Comparison of ENCODE assay signal across 20 mouse cellular contexts in genomic region chr12:96134136-96134535, GRCm38 (mm10).
"Had no signal": no experiment of that assay in that cellular context is flagged by ENCODE, and none has a peak within 500 bp of the region (broad histone marks: within the 10 kb centered on the region; RNA-seq: fewer than 3 reads in every experiment).

No protein-coding gene starts in this region.

- H3K4me1 ChIP-seq: kidney, embryonic 15.5 days; midbrain, embryonic 15.5 days; neural tube, embryonic 12.5 days; neural tube, embryonic 15.5 days; stomach, embryonic 15.5 days had no signal

- H3K4me3 ChIP-seq: kidney, embryonic 15.5 days; megakaryocyte, embryonic 14.5 days; midbrain, embryonic 12.5 days; midbrain, embryonic 15.5 days; neural tube, embryonic 12.5 days; neural tube, embryonic 15.5 days; stomach, embryonic 15.5 days had no signal

- H3K27me3 ChIP-seq: kidney, embryonic 15.5 days; megakaryocyte, embryonic 14.5 days; midbrain, embryonic 12.5 days; midbrain, embryonic 15.5 days; neural tube, embryonic 12.5 days; neural tube, embryonic 15.5 days; stomach, embryonic 15.5 days had no signal

- H3K36me3 ChIP-seq: kidney, embryonic 15.5 days; midbrain, embryonic 12.5 days; midbrain, embryonic 15.5 days; neural tube, embryonic 12.5 days; neural tube, embryonic 15.5 days; stomach, embryonic 15.5 days had no signal

- H3K4me2 ChIP-seq: kidney, embryonic 15.5 days; lung, embryonic 14.5 days; midbrain, embryonic 12.5 days; midbrain, embryonic 15.5 days; neural tube, embryonic 12.5 days; neural tube, embryonic 15.5 days; stomach, embryonic 15.5 days had no signal

- DNase-seq: kidney, adult 18-20 months; kidney, postnatal 14 days; kidney, postnatal 4 days; left cerebral cortex, postnatal 4 days; liver, postnatal 0 days; lung, embryonic 14.5 days; right cerebral cortex, adult 18-20 months; right cerebral cortex, postnatal 25 days; spleen, adult 18-20 months; thymus, postnatal 25 days had no signal

- H3K9me3 ChIP-seq: kidney, embryonic 15.5 days; megakaryocyte, embryonic 14.5 days; midbrain, embryonic 12.5 days; midbrain, embryonic 15.5 days; neural tube, embryonic 12.5 days; neural tube, embryonic 15.5 days; stomach, embryonic 15.5 days had no signal

- ATAC-seq: liver, postnatal 0 days; lung, postnatal 0 days; midbrain, embryonic 15.5 days had no signal

- H3K27ac ChIP-seq: kidney, embryonic 15.5 days; liver, embryonic 14.5 days; macrophage; midbrain, embryonic 12.5 days; midbrain, embryonic 15.5 days; neural tube, embryonic 12.5 days; neural tube, embryonic 15.5 days; stomach, embryonic 15.5 days had no signal

- H3K9ac ChIP-seq: kidney, embryonic 15.5 days; liver, embryonic 14.5 days; liver, postnatal 0 days; lung, embryonic 14.5 days; midbrain, embryonic 12.5 days; midbrain, embryonic 15.5 days; neural tube, embryonic 12.5 days; neural tube, embryonic 15.5 days; stomach, embryonic 15.5 days had no signal
